Mouse (Mus musculus): ENCODE measurements around the gene Prr15l. TPM values are rescaled to one million over a fixed set of nuclear protein-coding genes. Genes with fewer than 3 reads are reported as not detected.

The Prr15l gene
- polyA plus RNA-seq, 1 experiment from 2014 or later: 0.97 TPM

- no peak overlapping the region for H3K4me3 ChIP-seq (ENCODE audit: low read depth, low read length)
- H3K36me3 ChIP-seq (ENCODE audit: control insufficient read depth, insufficient read depth, low read length): no peaks in the 10 kb centered on the region
- H3K4me2 ChIP-seq (ENCODE audit: low read depth, severe bottlenecking): no peak overlapping the region
- H3K4me1 ChIP-seq (ENCODE audit: control insufficient read depth, insufficient read depth, low read length): peaks cover 6% of the 10 kb centered on the region; the same call in 1 of the 2 replicates
- no peak overlapping the region for H3K9ac ChIP-seq (ENCODE audit: low read length)
- H3K27me3 ChIP-seq (ENCODE audit: control insufficient read depth, insufficient read depth, low read length): no peaks in the 10 kb centered on the region
- no peak overlapping the region for H3K27ac ChIP-seq (replicated peaks; ENCODE audit: low read depth, low read length)
- no peaks in the 10 kb centered on the region for H3K9me3 ChIP-seq (ENCODE audit: control insufficient read depth, low read length)
- DNase-seq (ENCODE audit: low spot score) (no peak), ATAC-seq (ENCODE audit: insufficient number of reproducible peaks, low FRiP score, low TSS enrichment, low read depth) (no peak)
- WGBS: 88% methylated on average over 4 of the region's 4 CpGs
Observed at GRCm38 (mm10) chr11:96895886-96896285, 32.0 kb upstream of the Prr15l start.

DNA sequence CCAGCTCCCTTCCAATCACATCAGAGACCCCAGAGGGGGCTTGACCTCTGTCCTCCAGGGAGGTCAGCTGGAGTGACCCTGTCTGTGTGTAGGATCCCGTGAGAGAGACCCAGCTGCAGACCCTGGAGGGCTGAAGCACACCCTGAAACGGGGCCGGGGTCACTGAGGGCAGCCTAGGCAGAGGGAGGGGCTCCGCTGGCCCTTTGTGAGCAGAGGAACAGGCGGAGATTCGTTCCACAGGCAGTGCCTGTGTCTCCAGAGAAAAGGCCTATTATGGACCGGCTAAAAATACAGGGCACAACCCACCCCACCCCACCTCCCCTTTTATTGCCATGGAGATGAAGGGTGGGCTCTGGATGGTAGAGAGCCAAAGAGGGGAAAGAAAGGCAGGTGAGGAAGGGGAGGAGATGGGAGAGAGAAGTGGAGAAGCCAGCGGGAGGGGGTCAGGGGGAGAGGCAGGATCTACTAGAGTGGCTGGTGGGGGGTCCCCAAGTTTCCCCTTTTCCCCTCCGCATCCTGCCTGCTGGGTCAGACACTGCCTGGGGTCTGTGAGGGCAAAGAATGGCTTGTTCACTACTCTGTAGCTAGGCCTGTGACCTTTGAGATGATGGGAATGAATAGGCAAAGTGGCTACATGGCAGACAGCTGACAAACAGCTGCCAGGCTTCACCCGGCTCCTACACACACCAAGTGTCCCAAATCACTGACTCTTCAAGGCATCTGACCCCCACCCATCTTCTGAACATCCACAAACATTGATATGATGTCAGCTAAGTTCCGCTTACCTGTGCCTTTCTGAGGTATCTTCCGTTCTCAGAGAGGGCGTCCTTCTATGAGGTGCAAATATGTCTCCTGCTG is 28.2 kb upstream of the Prr15l start:
- ATAC-seq (ENCODE audit: insufficient number of reproducible peaks, low FRiP score, low TSS enrichment, low read depth) (no peak), DNase-seq (ENCODE audit: low spot score) (peak; percentile 57)
- H3K36me3 ChIP-seq (ENCODE audit: control insufficient read depth, insufficient read depth, low read length): no peaks in the 10 kb centered on the region
- no peak overlapping the region for H3K4me3 ChIP-seq (ENCODE audit: low read depth, low read length)
- 32% methylated on average over 12 of the region's 13 CpGs for WGBS
- H3K4me2 ChIP-seq (ENCODE audit: low read depth, severe bottlenecking): no peak overlapping the region; the same call in 1 of the 2 replicates
- no peak overlapping the region; the same call in 1 of the 2 replicates for H3K9ac ChIP-seq (ENCODE audit: low read length)
- H3K9me3 ChIP-seq (ENCODE audit: control insufficient read depth, low read length): no peaks in the 10 kb centered on the region
- no peaks in the 10 kb centered on the region for H3K27me3 ChIP-seq (ENCODE audit: control insufficient read depth, insufficient read depth, low read length)
- no peak overlapping the region for H3K27ac ChIP-seq (replicated peaks; ENCODE audit: low read depth, low read length)
- peaks cover 18% of the 10 kb centered on the region for H3K4me1 ChIP-seq (ENCODE audit: control insufficient read depth, insufficient read depth, low read length)

DNA sequence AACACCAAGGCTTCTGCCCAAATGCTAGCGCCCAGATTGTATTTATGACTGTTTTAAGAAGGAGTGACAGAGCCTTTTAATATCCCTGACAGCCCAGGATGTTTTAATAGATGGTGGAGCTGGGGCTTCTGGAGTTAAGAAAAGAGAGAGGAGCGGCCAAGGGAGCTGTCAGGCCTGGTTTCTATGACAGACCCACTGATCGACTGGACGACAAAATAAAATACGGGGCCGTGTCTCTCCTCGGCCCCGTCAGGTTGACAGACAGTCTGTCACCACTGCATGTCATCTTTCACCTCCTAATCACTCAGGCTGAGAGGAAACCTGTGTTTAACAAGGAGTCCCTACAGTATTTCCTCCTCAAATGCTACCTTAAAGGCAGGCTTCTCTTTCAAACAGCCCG is 26.6 kb upstream of the Prr15l start:
- Histone ChIP-seq H3K27ac (replicated peaks; ENCODE audit: low read depth, low read length) (no peak overlapping the region), H3K4me1 (ENCODE audit: control insufficient read depth, insufficient read depth, low read length) (peaks cover 18% of the 10 kb centered on the region)

GRCm38 (mm10) chr11:96902639-96903635 is 25.0 kb upstream of the Prr15l start:
- H3K9ac ChIP-seq (ENCODE audit: low read length): no peak overlapping the region
- no peak overlapping the region for H3K27ac ChIP-seq (replicated peaks; ENCODE audit: low read depth, low read length)
- DNase-seq (ENCODE audit: low spot score) (no peak), ATAC-seq (ENCODE audit: insufficient number of reproducible peaks, low FRiP score, low TSS enrichment, low read depth) (no peak)
- no peaks in the 10 kb centered on the region for H3K36me3 ChIP-seq (ENCODE audit: control insufficient read depth, insufficient read depth, low read length)
- no peak overlapping the region for H3K4me2 ChIP-seq (ENCODE audit: low read depth, severe bottlenecking)
- peaks cover 23% of the 10 kb centered on the region for H3K4me1 ChIP-seq (ENCODE audit: control insufficient read depth, insufficient read depth, low read length)
- no peaks in the 10 kb centered on the region for H3K9me3 ChIP-seq (ENCODE audit: control insufficient read depth, low read length)
- WGBS: 12% methylated on average over 16 of the region's 16 CpGs
- H3K27me3 ChIP-seq (ENCODE audit: control insufficient read depth, insufficient read depth, low read length): no peaks in the 10 kb centered on the region
- no peak overlapping the region for H3K4me3 ChIP-seq (ENCODE audit: low read depth, low read length)

More for the DNA sequence above, 26.6 kb upstream of the Prr15l start:
- no peaks in the 10 kb centered on the region for H3K36me3 ChIP-seq (ENCODE audit: control insufficient read depth, insufficient read depth, low read length)
- WGBS: 39% methylated on average over 9 of the region's 9 CpGs
- no peaks in the 10 kb centered on the region for H3K9me3 ChIP-seq (ENCODE audit: control insufficient read depth, low read length)
- H3K27me3 ChIP-seq (ENCODE audit: control insufficient read depth, insufficient read depth, low read length): no peaks in the 10 kb centered on the region
- DNase-seq (ENCODE audit: low spot score) (no peak), ATAC-seq (ENCODE audit: insufficient number of reproducible peaks, low FRiP score, low TSS enrichment, low read depth) (no peak)
- no peak overlapping the region for H3K9ac ChIP-seq (ENCODE audit: low read length)
- no peak overlapping the region for H3K4me3 ChIP-seq (ENCODE audit: low read depth, low read length)
- no peak overlapping the region for H3K4me2 ChIP-seq (ENCODE audit: low read depth, severe bottlenecking)

DNA sequence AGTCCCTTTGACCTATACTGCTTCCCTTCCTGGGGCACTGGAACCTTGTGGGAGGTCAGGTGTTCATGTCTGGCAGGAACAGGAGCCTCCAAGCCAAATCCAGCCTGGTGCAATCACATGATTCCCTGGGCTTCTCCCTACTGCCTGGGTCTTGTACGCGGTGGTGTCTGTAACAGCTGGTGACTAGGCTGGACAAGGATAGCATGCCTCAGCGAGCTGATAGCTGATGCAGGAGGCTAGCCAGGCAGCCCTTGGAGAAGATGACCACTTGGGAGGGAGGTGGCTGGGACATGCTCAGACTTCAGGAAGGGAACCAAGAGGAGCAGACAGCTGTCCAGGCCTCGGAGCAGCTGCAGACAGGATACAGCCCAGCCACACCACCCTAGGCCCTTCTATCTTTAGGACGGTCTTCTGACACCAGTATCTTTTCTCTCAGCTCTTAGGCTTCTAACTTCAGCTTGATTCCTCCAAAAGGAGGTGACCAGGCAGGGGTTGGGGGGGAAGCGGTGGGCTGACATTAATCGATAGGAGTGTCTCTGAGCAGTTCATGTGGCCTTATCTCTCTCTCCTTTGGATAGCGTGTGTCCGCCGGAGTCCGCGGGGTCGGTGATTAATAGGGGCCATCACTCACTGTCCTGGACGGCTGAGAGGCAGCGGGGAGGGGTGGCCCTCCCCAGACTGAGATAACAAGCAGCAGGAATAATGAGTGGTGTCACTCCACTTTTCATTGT is 21.3 kb upstream of the Prr15l start:
- H3K9me3 ChIP-seq (ENCODE audit: control insufficient read depth, low read length): no peaks in the 10 kb centered on the region
- H3K27ac ChIP-seq (replicated peaks; ENCODE audit: low read depth, low read length): no peak overlapping the region
- H3K4me2 ChIP-seq (ENCODE audit: low read depth, severe bottlenecking): no peak overlapping the region
- peaks cover 17% of the 10 kb centered on the region for H3K4me1 ChIP-seq (ENCODE audit: control insufficient read depth, insufficient read depth, low read length)
- 0 out of 2 replicates have a peak overlapping the region, but pooled peaks have one; percentile 4 for H3K9ac ChIP-seq (ENCODE audit: low read length)
- DNase-seq (ENCODE audit: low spot score) (no peak), ATAC-seq (ENCODE audit: insufficient number of reproducible peaks, low FRiP score, low TSS enrichment, low read depth) (no peak)
- no peak overlapping the region for H3K4me3 ChIP-seq (ENCODE audit: low read depth, low read length)
- 39% methylated on average over 15 of the region's 15 CpGs for WGBS
- H3K36me3 ChIP-seq (ENCODE audit: control insufficient read depth, insufficient read depth, low read length): peaks cover 2% of the 10 kb centered on the region; the same call in 1 of the 2 replicates
- no peaks in the 10 kb centered on the region for H3K27me3 ChIP-seq (ENCODE audit: control insufficient read depth, insufficient read depth, low read length)

DNA sequence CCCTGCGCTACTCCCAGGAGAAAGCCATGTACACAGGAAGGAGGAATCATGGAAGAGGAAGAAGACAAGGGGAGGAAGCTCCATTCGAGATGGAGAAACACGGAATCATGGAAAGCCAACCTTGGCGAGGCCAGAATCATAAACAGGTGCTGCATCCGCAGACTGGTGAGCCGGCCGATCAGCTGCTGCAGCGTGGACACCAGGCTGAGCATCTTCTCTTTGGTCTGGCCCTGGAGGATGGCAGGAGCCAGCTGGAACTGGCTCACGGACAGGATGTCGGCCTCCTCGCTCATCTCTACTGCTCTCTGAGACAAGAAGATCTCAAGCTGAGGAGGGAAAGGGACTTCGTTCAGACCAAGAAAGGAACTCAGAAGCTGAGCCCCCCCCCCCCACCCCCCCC is 19.3 kb upstream of the Prr15l start:
- peaks cover 5% of the 10 kb centered on the region for H3K4me1 ChIP-seq (ENCODE audit: control insufficient read depth, insufficient read depth, low read length)
- H3K9me3 ChIP-seq (ENCODE audit: control insufficient read depth, low read length): no peaks in the 10 kb centered on the region
- H3K9ac ChIP-seq (ENCODE audit: low read length): no peak overlapping the region
- no peak overlapping the region for H3K27ac ChIP-seq (replicated peaks; ENCODE audit: low read depth, low read length)
- 93% methylated on average over 12 of the region's 12 CpGs for WGBS
- ATAC-seq (ENCODE audit: insufficient number of reproducible peaks, low FRiP score, low TSS enrichment, low read depth): no peak
- H3K4me2 ChIP-seq (ENCODE audit: low read depth, severe bottlenecking): no peak overlapping the region
- no peaks in the 10 kb centered on the region for H3K27me3 ChIP-seq (ENCODE audit: control insufficient read depth, insufficient read depth, low read length)
- peaks cover 2% of the 10 kb centered on the region; the same call in 1 of the 2 replicates for H3K36me3 ChIP-seq (ENCODE audit: control insufficient read depth, insufficient read depth, low read length)
- DNase-seq (ENCODE audit: low spot score): no peak
- no peak overlapping the region for H3K4me3 ChIP-seq (ENCODE audit: low read depth, low read length)

GRCm38 (mm10) chr11:96910003-96910402 is 17.9 kb upstream of the Prr15l start:
- peaks cover 2% of the 10 kb centered on the region; the same call in 1 of the 2 replicates for H3K36me3 ChIP-seq (ENCODE audit: control insufficient read depth, insufficient read depth, low read length)
- no peak overlapping the region for H3K4me3 ChIP-seq (ENCODE audit: low read depth, low read length)
- no peaks in the 10 kb centered on the region for H3K27me3 ChIP-seq (ENCODE audit: control insufficient read depth, insufficient read depth, low read length)
- H3K27ac ChIP-seq (replicated peaks; ENCODE audit: low read depth, low read length): no peak overlapping the region
- ATAC-seq (ENCODE audit: insufficient number of reproducible peaks, low FRiP score, low TSS enrichment, low read depth) (peak; percentile 49; the same call in 1 of the 2 replicates), DNase-seq (ENCODE audit: low spot score) (peak; percentile 90)
- WGBS: 30% methylated on average over 7 of the region's 7 CpGs
- H3K4me1 ChIP-seq (ENCODE audit: control insufficient read depth, insufficient read depth, low read length): peaks cover 5% of the 10 kb centered on the region; the same call in 1 of the 2 replicates
- no peak overlapping the region for H3K4me2 ChIP-seq (ENCODE audit: low read depth, severe bottlenecking)
- H3K9me3 ChIP-seq (ENCODE audit: control insufficient read depth, low read length): no peaks in the 10 kb centered on the region
- H3K9ac ChIP-seq (ENCODE audit: low read length): no peak overlapping the region
